Mouse (Mus musculus) T-helper 2 cell (primary cell): ENCODE data around the gene Epha4.

Experiments
- in situ Hi-C: fragments of 300-600 bp; cut with MboI, MseI; formaldehyde crosslinking; loops from one replicate; pipeline ENCODE4 v1.15.1; 2025; ENCODE audit warnings: high pct_unique_total_duplicates

Gene Epha4

DNA sequence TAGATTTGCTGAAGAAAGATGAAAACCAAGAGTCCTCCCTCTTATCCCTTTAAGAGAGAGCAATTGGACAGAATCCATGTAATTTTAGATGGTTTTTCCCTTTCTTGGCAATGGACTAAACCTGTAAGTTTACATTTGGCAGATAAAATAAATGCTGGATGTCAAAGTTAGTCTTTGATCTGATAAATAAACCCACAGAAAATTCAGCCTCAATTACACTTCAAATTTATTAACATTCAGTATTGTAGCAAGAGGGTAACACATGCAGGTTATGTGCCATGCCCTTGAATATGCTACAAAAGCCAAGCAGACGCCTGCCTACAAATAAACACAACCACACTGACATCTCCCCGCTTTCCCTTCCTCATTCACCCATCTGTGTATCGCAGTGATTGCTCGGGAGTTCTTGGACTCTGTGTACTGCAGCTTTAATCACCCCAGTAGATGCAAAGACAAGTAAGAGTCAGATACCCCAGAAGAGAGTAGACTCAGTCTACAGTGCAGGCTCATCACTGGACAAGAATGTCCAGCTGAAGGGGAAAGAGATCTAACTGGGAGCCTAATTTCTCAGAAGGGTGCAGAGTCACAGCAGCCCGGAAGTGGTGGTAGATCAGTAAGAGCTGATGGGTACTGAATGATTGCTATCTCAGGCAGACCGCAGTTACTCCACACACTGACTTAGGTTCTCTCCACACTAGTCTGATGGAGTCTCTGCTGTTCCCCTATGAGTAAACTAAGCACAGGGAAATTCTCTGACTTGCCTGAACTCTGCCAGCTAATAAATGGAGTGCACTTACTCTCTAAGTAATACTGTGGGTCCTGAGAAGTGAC lies 29.9 kb downstream of the Epha4 start:
- in situ Hi-C loops, result no loop called here

- in situ Hi-C loops, result no loop called here
These were observed 39.0 kb downstream of the Epha4 start for GRCm38 (mm10) chr1:77475808-77476413.

GRCm38 (mm10) chr1:77473446-77474376 lies 41.2 kb downstream of the Epha4 start:
- in situ Hi-C loops, result no loop called here

DNA sequence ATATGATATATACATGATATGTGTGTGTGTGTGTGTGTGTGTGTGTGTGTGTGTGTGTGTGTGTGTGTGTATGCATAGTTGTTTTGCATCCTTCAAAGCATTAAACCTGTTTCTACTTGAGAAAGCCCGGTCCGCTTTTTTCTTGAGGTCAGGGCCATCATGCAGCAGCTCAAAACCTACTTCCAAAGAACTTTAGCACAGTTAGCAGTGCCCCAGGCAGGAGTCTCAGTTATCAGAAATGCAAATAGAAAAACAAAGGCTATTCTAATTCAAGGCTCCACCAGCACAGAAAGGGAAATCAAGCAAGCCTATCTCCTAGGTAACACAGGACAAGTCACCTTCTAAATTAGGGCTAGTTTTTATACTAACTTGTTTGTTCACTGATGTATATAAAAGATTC lies 42.3 kb downstream of the Epha4 start:
- in situ Hi-C loops, result no loop called here

- in situ Hi-C loops, result no loop called here
These were observed 43.4 kb downstream of the Epha4 start for GRCm38 (mm10) chr1:77471447-77471846.

DNA sequence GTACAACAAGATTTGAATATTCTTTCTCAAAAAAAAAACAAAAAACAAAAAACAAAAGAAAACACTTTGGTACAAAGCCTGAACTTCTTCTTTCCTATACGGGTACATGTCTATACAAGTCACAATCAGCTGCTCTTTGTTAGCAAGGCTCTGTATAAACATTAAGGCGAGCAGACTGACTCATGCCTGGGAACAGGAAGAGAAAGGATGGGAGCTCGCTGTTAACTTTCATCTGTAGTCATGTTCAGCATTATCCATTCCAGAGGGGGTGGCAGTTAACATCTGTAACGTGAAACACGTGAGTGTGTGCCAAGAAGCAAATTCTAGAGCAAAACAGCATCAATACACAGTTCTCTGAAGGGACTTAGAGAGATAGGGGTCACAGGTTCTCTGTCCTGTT lies 43.9 kb downstream of the Epha4 start:
- in situ Hi-C loops, result no loop called here

- in situ Hi-C loops, result no loop called here
These were observed 46.1 kb downstream of the Epha4 start for GRCm38 (mm10) chr1:77468717-77469314.

- in situ Hi-C loops, result no loop called here
These were observed 49.4 kb downstream of the Epha4 start for GRCm38 (mm10) chr1:77465524-77465923.

- in situ Hi-C loops, result no loop called here
These were observed 50.8 kb downstream of the Epha4 start for GRCm38 (mm10) chr1:77464108-77464507.

DNA sequence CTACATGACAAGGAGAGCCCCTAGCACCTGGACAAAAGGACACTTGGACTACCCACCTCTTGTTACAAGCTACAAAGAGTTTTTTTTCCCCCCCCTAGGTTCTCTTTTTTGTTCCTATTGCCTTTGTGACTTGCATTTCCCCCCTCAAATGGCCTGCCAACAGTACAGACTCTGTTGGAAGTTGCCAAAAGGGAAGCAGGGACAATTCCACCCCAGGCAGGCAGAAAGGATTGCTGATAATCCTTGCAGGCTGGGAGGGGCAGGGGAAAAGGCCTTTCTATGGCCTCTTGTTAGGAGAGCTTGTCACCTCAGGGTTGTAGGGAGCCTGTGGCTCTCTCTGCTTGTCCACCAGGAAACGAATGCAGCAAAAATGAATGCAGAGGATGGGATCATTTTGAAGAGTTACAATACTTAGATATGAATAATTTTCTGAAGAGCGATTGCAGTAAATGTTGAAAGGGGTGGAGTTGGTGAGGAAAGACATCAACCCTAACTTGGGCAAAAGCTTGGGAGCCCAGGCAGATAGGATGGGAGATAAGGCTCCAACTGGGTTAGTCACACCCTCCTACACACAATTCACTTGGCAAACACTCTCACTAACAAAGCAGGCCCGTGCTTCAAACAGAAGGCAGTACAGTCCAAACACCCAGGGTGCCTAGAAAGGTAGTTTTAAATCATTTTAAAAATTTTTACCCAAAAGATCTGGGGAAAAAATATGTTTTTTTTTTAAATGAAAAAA lies 52.8 kb downstream of the Epha4 start:
- in situ Hi-C loops, result no loop called here

DNA sequence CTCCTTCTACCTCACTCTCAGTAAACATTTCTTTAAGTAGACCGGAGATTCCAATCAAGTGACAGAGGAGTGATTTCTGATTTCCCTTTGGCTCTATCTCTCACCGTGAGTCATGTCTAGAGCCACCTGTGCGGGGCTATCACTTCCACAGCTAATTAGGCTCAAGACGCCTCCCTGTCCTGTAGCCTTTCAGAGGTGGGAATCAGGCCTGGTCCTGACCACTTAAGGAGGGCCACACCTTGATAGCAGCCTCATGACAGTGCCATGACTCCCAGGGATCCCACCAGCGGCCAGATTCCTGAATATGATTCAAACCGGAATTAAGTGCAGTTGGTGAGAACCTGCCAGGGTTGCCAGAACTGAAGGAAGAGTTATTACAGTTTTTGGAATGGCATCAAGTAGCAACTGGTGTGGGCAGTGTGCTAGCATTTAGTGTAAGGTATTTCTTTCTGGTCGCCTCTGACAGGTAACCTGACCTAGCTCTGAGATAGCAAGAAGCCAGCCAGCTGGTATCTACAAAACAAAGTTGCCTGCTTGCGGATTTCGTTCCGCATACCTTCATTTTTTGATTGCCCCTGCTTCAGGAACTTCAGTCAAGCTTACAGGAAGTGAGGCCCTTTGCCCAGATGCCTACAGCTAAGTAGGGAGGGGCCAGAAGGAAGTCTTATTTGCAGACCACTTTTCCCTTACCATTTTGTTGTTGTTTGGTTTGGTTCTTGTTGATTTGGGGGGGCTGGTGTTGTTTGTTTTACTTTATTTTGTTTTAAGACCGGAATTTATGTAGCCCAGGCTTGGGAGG lies 53.9 kb downstream of the Epha4 start:
- in situ Hi-C loops, result no loop called here

DNA sequence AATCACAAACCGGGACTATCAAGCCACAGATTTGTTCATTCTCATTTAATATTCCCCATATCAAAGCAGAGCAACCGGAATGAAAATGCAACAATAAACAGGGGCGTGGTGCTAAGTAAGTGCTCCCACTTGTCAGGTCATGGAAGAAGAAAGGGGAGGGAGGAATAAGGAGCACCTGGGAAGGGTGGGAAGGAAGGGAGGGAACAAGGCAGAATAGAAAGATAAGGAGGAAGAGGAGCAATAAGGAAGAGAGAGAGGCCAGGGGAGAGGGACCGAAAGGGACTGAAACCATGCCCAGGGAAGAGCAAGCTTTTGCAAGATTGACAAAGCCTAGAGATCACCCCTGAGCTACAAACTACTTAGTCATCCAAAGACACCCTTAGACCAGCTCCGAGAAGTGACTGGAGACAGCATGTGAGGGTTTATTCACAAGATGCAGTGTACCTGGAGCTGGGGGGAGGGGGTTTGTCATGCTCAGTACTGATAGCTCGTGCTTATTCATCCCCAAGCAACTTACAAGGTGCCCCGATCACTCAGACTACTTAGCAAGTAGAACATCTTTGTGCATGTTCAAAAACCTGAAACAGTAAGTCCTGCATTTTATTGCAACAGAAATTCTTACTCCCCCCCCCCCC lies 56.0 kb downstream of the Epha4 start:
- in situ Hi-C loops, result no loop called here

DNA sequence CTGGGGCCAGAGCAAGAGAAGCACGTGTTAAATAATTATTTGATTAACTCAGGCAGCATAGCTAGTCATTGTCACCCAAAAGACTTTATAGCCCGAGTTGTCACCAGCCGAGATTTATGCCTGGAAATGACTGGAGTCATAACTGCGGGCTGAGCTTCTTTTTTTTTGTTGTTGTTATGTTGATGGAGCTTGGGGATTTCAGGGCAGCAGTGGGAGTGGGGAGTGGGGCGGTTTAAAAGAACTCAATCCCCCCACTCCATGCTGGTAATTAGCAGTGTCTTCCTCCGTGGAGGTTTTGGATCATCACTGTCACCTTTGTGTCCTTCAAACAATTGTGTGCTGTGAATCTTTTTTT lies 57.5 kb downstream of the Epha4 start:
- in situ Hi-C loops, result no loop called here

- in situ Hi-C loops, result no loop called here
These were observed 58.0 kb downstream of the Epha4 start for GRCm38 (mm10) chr1:77456695-77457445.

DNA sequence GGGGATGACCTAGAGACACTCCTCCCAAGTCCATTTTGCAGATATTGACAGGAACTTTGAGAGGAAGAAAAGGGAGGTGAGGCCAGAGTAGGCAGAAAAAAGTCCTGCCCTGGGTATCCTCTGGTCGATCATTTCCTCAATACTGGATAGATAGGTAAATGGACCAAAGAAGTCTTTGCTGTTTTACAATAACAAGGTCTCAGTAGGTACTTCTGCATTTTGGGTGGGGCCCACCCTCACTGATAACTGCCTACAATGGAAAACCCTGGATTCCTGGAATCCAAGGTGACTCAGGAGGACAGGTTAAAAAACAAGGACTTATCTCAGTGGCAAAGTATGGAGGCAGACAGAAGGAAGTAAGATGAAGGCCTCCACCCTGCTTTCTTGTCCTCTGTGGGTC lies 61.1 kb downstream of the Epha4 start:
- in situ Hi-C loops, result no loop called here

DNA sequence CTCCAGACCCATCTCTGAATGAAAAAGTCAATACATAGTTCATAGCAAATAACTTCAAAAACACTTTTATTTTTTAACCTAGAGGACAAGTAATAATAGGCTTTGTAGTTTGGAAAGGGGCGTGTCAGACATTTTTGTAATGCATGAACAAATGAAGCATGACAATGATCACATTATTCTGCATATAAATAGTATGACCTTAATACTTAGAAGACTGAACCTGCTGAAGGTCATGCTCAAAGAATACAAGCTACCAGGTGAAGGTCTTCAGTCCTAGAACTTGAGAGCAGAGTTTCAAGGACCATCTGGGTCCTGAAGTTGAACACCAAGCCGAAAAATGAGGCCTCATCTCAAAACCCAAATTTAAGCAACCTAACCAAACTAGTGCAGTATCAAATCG lies 62.2 kb downstream of the Epha4 start:
- in situ Hi-C loops, result no loop called here

DNA sequence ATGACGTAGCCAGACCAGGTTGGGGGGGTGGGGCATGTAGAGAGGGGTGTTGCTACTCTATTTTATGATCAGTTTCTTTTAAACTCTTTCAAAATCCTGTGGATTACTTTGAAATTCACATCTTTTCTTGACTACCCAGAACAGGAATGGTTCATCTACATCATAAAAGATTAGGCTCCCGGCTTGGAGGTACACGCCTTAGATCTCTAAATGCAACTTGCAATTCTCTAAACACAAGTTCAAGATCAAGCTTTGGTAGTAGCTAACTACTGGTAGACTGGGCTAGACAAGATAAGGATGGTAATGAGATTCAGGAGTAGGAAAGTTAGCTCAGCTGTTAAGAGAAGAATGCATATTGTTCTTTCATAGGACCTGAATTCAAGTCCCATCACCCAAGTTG lies 63.3 kb downstream of the Epha4 start:
- in situ Hi-C loops, result no loop called here

GRCm38 (mm10) chr1:77450201-77450600 lies 64.7 kb downstream of the Epha4 start:
- in situ Hi-C loops, result no loop called here

DNA sequence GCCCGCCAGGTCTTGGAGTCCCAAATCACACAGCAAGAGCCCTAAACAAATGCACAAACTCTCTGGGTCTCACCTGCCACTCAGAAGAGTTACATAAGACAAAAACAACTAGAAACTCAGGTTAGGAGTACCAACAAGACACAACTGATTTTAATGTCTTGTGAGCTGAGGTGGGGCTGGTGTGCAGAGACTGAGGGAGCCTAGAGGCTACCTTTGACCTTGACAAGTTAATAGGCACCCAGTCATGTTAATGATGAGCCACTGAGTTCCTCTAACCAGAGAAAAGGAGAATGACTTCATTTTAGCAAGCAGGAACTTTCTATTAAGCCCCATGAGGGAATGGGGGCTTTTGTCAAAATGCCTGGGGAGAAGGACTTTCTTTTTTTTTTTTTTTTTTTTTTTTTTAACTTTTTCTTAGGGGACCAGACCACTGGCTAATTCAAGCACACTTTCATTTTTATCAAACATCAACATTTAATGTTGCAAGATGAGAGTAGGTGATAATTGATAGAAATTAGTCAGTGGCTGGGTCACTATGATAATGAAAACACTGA lies 67.8 kb downstream of the Epha4 start:
- in situ Hi-C loops, result no loop called here
